Comparison of ENCODE assay signal across 9 mouse cellular contexts in the genomic region with DNA sequence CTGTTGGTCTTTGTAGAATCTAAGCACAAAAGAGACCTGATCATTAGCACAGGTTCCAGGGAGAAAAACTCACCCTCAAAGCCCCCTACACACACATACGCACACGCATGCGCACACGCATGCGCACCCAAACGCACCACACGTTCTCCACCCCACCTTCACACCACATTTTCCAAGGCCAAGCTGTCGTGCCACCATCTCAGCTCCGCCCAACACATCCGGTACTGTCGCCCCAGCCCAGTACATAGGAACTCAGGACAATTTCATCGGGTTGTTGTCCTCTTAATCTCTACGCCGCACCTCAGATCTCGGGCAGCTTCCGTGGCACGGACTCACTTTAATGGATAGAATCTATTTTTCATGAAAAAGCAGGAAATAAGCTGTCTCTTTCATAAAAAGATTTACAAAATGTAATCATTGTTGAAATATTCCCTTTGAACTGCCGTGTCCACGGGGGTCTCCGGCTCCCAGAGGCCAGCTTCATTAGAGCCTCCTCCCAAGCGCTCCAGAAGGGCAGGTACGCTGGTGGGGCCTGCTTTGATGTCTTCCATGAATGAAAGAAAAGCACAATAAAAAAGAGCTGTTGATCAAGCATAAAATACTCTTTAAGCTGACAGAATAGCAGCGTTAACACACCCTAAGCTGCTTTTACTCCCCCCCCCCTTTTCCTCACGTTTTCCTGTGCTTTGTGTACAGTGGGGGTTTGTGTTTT.
A peak's percentile ranks its signal among the peaks of the same experiment; 100 is the strongest.
DNase-seq lines count a peak whose midpoint lies in the region; ATAC-seq and TF ChIP-seq lines count a peak whose summit lies in the region.
"Had no signal": no experiment of that assay in that cellular context is flagged by ENCODE, and none has a peak within 500 bp of the region (broad histone marks: within the 10 kb centered on the region; RNA-seq: fewer than 3 reads in every experiment).

No protein-coding gene starts in this region.

- peak; percentile 85 for ATAC-seq in frontal cortex, adult (ENCODE audit: low TSS enrichment)
- ATAC-seq in stomach, embryonic 16.5 days (ENCODE audit: insufficient read depth, low FRiP score) = no peak
- ATAC-seq in stomach, postnatal 0 days (ENCODE audit: low FRiP score, low TSS enrichment) = no peak
- no peak for ATAC-seq in lung, embryonic 14.5 days (ENCODE audit: insufficient read depth)
- ATAC-seq in megakaryocyte, adult 5-6 weeks (ENCODE audit: poor library complexity, severe bottlenecking) = no peak

- H3K9me3 ChIP-seq in stomach, embryonic 16.5 days (replicated peaks; ENCODE audit: control insufficient read depth, low read length) = no peaks in the 10 kb centered on the region
- H3K9me3 ChIP-seq in stomach, postnatal 0 days (ENCODE audit: control insufficient read depth, low read length) = no peaks in the 10 kb centered on the region
- no peaks in the 10 kb centered on the region for H3K9me3 ChIP-seq in lung, embryonic 14.5 days (ENCODE audit: low read depth, low read length)
- H3K9me3 ChIP-seq: liver, embryonic 13.5 days had no signal

- H3K27me3 ChIP-seq in stomach, embryonic 16.5 days (ENCODE audit: control insufficient read depth, insufficient read depth, low read length) = no peaks in the 10 kb centered on the region
- no peaks in the 10 kb centered on the region for H3K27me3 ChIP-seq in stomach, postnatal 0 days (ENCODE audit: control insufficient read depth, insufficient read depth, low read length)
- H3K27me3 ChIP-seq in lung, embryonic 14.5 days (ENCODE audit: insufficient read depth, low read length) = no peaks in the 10 kb centered on the region

- H3K4me2 ChIP-seq in stomach, embryonic 16.5 days (ENCODE audit: low read depth, low read length) = no peak overlapping the region
- H3K4me2 ChIP-seq in stomach, postnatal 0 days (replicated peaks; ENCODE audit: low read depth) = no peak overlapping the region
- H3K4me2 ChIP-seq in lung, embryonic 14.5 days = peak overlapping the region; percentile 21; the same call in 1 of the 2 replicates
- H3K4me2 ChIP-seq: liver, embryonic 13.5 days had no signal

- no peak overlapping the region for H3K4me3 ChIP-seq in stomach, embryonic 16.5 days (replicated peaks; ENCODE audit: low read length)
- H3K4me3 ChIP-seq in stomach, postnatal 0 days (ENCODE audit: low read depth, low read length) = no peak overlapping the region
- H3K4me3 ChIP-seq in lung, embryonic 14.5 days (ENCODE audit: low read depth, low read length) = no peak overlapping the region
- H3K4me3 ChIP-seq: liver, embryonic 13.5 days had no signal

- no peak for DNase-seq in frontal cortex, postnatal 25 days (ENCODE audit: low spot score in 2 of 2)
- no peak for DNase-seq in stomach, postnatal 0 days (ENCODE audit: low spot score)
- no peak for DNase-seq in lung, embryonic 14.5 days
- DNase-seq in telencephalon, adult 2 months (ENCODE audit: low read depth, low spot score) = peak; percentile 24
- no peak for DNase-seq in retina, postnatal 1 day
- DNase-seq: liver, embryonic 13.5 days had no signal

- H3K36me3 ChIP-seq in stomach, embryonic 16.5 days (ENCODE audit: control insufficient read depth, insufficient read depth, low read length) = no peaks in the 10 kb centered on the region
- no peaks in the 10 kb centered on the region for H3K36me3 ChIP-seq in stomach, postnatal 0 days (ENCODE audit: control insufficient read depth, insufficient read depth, low read length)
- H3K36me3 ChIP-seq in lung, embryonic 14.5 days (ENCODE audit: insufficient read depth) = no peaks in the 10 kb centered on the region; the same call in 1 of the 2 replicates
- H3K36me3 ChIP-seq: liver, embryonic 13.5 days had no signal

- peak overlapping the region; percentile 47 for H3K27ac ChIP-seq in stomach, embryonic 16.5 days (ENCODE audit: low read length)
- no peak overlapping the region for H3K27ac ChIP-seq in stomach, postnatal 0 days (replicated peaks)
- peak overlapping the region; percentile 52; the same call in 1 of the 2 replicates for H3K27ac ChIP-seq in lung, embryonic 14.5 days (ENCODE audit: low read depth)
- H3K27ac ChIP-seq: liver, embryonic 13.5 days had no signal

- no peak for TF ChIP-seq EP300 in stomach, postnatal 0 days (optimal IDR thresholded peaks at IDR 0.05)

- TF ChIP-seq CTCF in stomach, postnatal 0 days (IDR thresholded peaks at IDR 0.05; ENCODE audit: low read depth) = no peak
- TF ChIP-seq CTCF in lung, embryonic 14.5 days (IDR thresholded peaks at IDR 0.05; ENCODE audit: low read depth) = no peak

- 64% methylated on average over 24 of the region's 24 CpGs for WGBS in stomach, embryonic 16.5 days
- 68% methylated on average over 24 of the region's 24 CpGs for WGBS in stomach, postnatal 0 days
- 62% methylated on average over 24 of the region's 24 CpGs for WGBS in lung, embryonic 14.5 days

- H3K4me1 ChIP-seq in stomach, embryonic 16.5 days (ENCODE audit: control insufficient read depth, insufficient read depth, low read length) = peaks cover 42% of the 10 kb centered on the region
- peaks cover 3% of the 10 kb centered on the region; the same call in 1 of the 2 replicates for H3K4me1 ChIP-seq in stomach, postnatal 0 days (replicated peaks; ENCODE audit: control insufficient read depth, insufficient read depth)
- H3K4me1 ChIP-seq in lung, embryonic 14.5 days (ENCODE audit: insufficient read depth) = peaks cover 22% of the 10 kb centered on the region

- no peak overlapping the region; the same call in 1 of the 2 replicates for H3K9ac ChIP-seq in stomach, embryonic 16.5 days (ENCODE audit: low read length)
- H3K9ac ChIP-seq in stomach, postnatal 0 days (ENCODE audit: low read length) = no peak overlapping the region
- H3K9ac ChIP-seq in lung, embryonic 14.5 days = no peak overlapping the region
- H3K9ac ChIP-seq: liver, embryonic 13.5 days had no signal
